Mouse (Mus musculus) thymus, postnatal 0 days (tissue): ENCODE measurements around the gene Map6. TPM values are rescaled to one million over a fixed set of nuclear protein-coding genes. Genes with fewer than 3 reads are reported as not detected.

Experiments
- DNase-seq: peaks from one replicate; pipeline ENCODE4 v3.0.0-alpha.2; 2015; ENCODE audit warnings: low spot score
- polyA plus RNA-seq: library from polyadenylated mRNA; unstranded; fragments of >200 nt; fragmentation: Nextera tagmentation; extraction: Ambion mirVana; gene quantifications from 2 replicates; pipeline ENCODE4 v1.2.1, GENCODE M21; 2015

Map6 gene
- polyA plus RNA-seq, 1 experiment from 2014 or later = 0.35 TPM

DNA sequence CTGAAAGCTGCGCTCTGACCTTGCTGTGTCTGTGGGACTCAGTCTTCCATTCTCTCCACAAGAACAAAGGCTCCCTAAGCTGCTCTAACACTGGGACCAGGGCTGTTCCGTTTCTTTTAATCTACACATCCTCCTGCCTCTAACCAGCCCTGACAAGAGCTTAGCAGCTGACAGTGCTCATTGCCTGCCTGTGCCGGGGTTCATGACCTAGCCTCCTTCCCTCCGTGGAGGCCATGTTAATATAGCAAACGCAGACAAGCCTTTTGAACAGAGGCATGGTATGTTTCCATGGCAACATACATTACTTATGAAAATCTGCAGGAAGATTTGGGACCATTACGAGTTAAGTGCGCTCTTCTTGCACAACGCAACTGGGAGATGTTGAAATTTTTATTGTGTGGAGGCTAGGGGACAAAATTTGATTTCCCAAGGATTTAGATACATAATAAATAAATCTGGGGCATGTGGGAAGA, 45.5 kb downstream of the Map6 start:
- DNase-seq = no peak

DNA sequence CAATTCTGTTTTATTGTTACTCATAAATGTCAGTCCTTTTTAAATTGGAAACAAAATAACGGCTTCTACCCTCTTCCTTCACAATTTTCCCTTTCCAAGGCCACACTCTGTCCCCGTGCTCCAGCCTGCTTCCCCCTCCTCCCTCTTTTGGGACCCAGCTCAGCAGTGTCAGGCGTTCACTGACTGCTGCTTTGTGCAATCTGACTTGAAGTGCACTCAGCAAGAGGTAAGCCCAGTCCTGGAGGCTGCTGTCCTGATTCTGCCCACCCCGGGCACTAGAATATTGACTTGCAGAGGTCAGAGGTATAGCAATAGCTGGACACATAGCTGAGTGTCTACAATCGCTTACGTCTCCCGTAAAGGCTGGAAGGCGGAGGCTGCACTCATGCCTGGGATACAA, 46.0 kb downstream of the Map6 start:
- no peak for DNase-seq

DNA sequence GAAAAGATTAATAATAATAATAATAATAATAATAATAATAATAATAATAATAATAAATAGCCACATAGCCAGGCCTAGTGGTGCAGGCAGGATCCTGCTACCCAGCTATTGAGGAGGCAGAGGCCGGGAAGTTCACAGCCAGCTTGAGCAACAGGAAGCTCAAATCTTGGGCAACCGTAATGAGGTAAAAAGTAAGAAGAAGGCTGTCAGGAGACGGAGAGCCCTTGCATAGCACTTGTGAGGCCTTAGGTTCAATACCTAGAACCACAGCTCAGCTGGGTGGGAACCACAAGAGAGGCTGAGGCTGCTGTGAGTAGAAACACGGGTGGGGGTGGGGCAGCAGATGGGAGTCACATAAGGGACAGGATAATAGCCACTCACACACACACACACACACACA, 47.3 kb downstream of the Map6 start:
- DNase-seq = peak; percentile 11

DNA sequence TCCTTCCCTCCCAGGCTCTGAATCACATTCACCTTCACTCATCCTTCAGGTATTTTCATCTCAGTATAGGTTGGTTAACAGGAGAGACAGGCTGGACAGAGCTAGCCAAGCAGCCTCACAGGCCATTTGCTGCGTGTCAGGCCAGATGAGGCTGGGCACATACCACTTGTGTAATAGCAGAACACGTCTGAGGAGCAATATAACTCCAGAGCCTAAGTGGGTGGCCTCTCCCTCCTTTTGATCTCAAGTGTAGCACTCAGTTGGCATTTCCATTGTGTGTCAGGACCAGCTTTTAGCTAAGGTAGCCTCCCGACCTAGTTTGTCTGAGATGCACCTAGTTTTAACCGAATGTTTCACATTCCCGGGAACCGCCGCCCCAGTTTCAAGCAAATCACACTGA, 49.0 kb downstream of the Map6 start:
- no peak for DNase-seq

DNA sequence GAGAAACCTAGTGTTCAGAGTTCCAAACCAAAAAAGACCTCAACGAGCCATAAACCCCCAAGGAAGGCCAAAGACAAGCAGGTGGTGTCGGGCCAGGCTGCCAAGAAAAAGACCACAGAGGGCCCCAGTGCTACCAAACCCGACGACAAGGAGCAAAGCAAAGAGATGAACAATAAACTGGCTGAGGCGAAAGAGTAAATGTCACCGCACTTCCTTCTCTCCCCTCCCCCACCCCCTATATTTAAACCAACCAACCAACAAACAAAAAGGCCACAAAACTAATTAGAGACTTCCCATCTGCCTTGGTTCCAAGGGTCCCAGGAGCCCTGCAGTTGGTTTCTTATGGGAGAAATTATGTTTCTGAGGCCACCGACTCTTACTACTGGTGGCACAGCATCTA, 50.2 kb downstream of the Map6 start:
- DNase-seq = no peak

DNA sequence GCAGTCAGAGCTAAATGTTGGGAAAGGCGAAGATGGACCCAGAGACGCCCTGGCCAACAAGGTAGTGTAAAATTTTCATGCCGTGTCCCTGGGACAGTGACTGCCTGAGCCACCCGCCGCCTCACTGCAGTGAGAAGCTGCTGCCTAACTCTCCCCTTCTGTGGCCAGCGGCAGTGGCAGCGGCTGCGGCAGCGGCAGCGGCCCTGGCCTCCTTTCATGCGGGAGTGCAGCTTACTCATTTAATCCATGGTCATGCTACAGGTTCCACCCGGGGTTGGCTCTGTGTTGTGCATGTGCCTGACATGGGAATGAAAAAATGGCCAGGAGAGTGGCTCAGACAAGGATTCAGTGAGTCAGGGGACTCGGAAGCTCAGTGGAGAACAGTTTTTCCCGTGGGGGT, 53.3 kb downstream of the Map6 start:
- DNase-seq = no peak

DNA sequence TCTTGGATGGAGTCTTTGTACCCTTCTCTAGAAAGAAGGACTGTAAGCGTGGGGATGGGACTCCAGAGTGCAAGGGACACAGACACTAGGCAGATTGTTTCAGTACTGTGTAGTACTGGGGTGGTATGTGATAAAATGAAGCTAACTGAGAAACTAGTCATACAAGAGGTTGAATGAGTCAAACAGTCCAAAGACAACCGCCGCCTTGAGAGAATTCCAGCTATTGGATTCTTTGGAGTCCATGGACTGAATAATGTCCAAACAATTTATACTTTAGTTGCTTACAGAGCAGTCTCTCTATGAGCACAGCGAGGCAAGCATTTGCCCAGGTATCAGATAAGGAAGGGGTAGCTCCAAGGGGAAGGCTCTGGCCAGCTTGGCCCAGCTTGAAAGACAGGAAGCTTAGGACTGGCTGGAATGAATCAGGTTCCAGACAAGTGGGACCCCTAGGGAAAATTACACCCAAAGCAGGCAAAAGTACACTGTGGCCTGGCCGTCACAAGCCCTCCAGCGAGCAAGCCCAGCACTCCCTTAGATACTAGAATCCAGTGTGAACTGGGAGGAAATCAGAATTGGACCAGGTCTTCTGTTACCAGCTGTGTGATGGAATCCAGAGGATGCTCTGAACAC, 55.6 kb downstream of the Map6 start:
- no peak for DNase-seq

DNA sequence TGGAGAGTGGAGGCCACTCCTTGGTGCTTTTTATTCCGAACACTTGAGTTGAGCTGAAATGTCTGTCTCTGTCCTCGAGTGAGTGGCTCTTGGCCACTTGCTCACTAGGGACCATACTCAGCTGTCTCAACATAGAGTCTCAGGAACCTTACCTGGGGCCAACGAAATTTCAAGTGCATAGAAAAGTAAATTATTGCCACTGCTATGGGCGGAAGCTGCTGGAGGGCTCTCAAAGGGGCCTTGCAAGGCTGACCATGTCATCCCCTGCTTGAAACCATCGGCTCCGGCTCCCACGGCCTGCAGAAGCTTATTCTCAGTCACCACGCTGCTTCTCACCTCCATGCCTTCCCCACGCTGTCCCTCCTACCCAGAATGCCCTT, 56.1 kb downstream of the Map6 start:
- no peak for DNase-seq

DNA sequence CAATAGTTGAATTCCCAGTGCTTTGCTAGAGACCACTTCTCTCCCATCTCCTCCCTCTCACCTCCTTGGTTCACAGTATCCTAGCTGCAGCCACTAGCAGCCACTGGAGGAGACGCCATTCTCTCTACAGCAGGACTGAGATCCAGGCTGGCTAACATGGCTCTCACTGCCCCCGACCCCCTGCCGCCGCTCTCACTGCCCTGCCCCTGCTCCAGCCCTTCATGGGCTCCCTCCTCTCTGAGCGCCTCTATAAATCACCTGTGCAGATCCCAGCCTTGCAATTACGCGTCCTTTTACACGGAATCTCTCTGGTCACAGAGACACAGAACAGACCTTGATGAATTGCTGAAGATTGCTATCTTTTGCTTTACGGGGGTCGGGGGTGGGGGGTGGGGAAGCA, 57.6 kb downstream of the Map6 start:
- DNase-seq = no peak

DNA sequence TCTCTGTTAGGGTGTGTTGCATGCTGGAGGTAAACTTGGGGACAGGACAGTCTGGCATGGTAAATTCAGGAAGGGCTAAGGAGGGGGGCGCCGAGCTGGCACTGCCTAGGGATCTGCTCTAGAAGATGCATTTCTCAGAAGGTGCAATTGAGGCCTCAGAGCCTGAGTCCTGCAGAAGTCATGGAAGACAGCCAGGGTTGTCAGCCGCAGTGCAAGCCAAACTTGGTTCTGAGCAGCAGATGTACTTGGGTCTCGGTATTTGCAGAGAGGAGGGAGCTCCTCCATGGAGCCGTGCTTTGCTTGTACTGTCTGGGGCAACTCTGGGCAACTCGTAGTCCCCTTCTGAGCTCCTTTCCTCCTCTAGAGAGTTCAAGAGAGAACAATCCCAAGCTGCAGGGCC, 58.9 kb downstream of the Map6 start:
- no peak for DNase-seq

DNA sequence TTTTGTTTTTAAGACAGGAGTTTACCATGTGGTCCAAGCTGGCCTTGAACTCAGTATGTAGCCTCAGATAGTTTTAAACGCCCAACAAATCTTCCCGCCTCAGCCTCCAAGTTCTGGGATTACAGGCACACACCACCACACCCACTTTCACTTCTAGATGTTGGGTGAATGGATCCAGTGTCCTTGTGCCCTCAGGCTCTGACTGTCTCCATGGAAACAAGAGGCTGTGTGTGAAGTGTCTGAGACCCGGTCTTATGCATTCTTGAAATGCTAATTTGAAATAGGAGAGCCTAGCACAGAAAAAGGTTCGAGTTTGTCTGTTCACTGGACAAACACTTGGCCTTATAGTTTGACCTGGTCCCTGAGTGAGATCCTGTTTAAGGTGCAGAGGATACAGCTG, 61.6 kb downstream of the Map6 start:
- DNase-seq = no peak

DNA sequence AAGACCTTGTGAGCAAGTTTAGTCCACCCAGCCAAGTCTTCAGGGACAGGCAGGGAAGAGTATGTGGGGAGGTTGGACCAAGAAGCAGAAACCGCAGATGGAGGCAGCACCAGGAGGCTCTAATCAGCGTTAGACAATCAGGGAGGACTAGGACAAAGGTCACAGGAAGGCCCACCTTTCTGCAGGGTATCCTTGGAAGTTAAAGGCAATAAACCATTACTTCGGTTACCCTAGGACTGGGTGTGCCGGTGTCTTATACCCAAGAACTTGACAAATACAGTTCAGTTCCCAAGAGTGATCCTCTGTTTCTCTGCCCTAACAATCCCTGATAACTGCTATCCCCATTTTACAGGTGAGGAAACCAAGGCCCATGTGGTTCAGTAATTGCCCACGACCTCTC, 62.8 kb downstream of the Map6 start:
- no peak for DNase-seq

DNA sequence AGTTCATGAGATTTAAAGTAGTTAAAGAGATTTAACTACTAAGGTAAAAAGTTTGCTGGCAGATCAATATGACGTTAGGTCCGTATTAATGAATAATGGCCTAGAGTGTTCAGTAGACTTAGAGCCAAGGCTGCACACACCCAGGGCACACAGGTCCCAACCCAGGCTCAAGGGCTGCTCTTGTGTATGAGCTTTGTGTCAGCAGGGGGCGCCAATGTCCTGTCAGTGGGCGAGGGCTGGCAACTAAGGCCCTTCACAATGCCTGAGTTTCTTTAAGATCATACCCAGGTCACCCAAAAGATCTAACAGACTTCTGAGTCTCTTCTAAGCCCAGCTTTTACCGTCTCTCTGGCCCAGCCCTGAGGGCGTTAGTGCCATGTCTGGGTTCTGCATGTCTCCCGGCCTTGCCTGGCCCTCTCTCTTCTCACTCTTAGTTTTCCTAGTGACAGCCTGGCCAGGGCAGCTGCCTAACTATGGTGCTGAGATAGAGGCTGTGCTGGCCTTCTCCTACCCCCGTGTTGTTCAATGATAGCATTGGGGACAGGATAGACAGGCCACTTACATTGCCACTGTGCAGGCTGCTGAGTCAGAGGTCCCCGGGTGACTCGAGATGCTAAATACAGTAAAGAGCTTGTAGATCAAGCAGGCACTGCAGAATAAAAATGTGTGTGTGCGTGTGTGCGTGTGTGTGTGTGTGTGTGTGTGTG, 65.7 kb downstream of the Map6 start:
- DNase-seq = peak; percentile 62

DNA sequence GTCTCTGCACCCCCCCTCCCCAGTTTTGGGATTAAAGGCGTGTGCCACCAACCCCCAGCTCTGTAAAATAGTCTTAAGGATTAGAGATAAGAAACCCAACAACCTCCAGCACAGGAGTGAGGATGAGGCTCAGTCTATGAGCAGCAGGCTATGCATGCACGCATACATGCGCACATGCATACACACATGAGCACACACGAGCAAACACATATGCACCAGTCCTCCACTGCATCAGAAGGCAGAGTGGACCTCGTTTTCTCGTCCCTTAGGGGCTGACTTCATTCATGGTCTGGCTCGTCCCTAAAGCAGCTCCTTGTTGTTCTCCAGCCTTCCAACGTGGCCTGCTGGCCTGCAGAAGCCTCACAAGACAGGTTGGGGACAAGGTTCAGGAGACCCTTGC, 73.5 kb downstream of the Map6 start:
- DNase-seq = no peak

DNA sequence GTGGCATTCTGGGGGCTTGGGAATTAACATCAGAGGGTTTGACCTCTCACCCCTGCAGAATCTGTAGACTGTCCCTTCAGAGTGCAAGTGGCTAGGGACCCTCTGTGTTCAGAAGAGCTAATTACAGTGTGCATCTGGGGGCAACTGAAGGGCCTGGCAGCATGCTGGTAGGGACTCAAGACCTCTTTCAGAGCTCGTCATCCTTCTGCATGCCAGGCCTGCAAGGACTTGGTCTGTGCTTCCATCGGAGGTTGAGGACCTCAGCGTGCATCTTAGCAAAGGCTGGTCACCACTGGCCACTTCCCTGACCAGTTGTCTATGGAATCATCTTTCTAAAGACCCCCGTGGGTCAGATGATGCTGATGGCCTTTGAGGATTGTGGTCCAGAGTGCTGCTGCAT, 76.3 kb downstream of the Map6 start:
- no peak for DNase-seq

DNA sequence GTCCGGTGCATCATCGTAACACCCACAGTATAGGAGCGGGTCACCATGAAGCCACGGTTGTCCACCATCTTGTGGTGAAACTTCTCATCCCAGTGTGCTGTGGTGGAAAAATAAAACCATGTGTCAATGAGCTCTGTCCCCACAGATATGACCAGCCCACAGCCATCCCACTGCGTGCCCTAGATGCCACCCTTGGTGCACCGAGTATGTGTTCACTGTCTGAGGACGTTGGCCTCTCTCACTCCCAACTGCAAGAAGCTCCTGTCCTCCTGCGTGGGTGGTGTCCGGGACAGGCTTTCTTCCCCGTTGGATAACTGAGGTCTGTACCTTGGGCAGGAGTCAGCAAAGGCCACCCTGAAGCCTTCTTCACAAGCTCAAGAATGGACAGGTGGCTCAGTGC, 80.0 kb downstream of the Map6 start:
- no peak for DNase-seq

DNA sequence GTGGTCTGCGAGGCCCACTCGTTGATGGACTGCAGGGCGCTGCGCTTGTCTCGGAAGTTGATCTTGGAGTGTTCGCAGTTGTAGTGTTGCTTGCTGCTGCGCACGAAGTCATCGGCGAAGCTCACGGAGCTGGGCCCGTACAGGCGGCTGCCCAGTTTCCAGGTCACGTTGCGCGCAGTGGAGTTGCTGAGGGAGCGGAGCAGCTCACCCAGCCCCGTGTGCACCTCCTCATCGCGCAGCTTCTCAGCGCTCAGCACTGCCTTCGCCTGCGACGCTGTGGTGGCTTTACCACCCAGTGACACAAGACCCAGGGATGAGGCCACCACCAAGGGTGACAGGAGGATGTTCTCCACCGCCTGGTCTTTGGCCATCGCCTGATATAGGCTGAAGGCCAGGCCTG, 81.6 kb downstream of the Map6 start:
- no peak for DNase-seq

DNA sequence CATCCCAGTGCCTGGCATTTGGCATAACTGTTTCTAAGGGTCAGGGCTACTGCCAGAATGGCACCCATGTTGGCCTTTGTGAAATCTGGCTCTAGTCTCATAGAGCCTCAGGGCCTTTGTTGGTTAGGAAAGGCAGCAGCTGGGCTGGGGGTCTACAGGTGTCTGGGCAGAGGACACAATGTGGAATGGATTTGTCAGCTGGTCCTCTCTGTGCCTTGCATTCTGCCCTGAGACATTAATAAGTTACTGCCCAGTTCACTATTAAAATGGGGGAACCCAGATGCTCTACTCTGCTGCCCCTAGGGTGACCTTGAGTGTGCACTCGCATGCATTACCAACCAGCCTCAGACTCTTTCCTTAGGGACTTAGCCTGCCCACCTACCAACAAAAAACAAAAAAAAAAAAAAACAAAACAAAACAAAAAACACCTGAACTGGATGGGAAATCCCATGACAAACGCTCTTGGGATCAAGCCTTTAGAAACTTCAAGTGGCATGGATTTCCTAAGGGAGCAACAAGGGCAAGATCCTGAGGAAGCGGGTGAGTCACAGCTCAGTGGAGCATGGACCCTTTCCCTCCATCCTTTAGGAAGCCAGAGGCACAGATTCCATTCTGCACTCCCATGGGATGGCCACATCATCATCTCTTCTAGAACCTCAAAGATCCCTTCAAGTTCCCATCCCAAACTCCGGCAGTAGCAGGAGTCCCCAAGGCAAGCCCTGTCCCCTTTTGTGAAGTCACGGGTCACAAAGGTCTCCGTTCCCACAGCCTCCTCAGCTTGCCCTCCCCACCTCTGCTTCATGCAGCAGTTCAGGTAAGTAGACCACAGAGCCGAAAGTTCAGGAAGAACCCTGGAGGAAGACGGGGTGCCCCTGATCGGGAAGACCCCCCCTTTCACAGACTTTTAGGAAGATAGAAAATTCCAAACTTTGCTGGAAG, 82.8 kb downstream of the Map6 start:
- no peak for DNase-seq

DNA sequence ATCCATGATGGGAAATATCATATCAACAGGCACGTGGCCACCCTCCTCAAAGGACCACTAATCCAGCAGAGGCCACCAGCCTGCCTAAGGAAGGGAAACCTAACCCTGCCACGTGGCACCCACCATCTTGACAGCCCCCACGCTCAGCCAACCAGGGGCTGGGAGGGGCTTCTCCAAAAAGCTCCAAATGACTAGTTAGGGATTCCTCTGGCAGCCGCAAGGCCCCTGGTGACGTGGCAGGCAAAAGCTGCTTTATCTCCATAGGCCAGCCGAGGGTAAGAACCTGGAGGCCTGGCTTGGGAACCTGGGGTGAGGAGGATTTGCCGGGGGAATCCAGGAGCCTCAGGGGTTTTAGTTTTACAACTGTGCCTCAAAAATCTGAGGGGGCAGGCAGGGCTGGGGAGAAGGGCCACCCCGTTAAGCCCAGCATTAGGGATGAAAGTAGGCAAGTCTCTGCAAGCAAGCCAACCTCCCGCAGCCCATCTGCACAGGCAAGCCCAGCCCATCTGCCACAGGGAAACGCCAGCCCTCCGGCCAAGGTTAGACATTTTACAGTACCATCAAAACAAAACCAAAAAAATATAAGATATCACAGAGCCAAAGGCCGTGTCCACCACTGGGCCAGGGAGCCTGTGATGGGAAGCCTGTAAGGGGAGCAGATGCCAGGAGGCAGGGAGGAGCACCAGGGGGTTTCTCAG, 84.0 kb downstream of the Map6 start:
- no peak for DNase-seq

DNA sequence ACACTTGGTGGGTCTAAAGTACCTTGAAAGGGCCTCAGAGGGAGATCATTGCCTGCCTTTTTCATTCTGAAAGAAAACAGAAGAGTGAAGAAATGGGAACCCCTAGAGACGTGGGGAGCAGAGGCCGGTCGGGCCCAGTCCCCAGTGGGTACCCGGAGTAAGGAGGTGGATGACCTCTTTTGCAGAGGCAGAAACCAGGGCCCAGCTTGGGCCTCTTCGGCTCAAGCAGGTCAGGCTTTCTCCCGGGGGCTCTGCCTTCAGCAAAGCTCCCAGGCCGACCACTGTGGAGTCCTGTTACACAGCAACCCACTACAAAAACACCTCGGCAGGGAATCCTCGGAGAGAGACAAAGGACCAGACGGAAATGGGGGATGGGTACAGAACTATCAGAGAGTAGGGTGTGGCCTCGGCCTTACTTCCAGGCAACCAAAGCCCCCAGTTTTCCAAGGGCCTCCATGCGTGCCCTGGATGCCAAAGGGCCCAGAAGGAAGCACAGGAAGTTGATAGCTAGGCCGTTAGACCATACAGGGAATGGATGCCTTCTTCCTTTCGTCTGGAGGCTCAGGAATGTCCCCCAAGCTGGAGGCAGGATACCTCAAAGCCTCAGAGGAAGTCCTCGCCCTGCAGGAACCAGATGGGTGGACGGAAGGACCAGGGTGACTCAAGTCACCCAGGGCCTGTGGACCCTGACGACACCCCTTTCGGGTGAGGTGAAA, 84.7 kb downstream of the Map6 start:
- DNase-seq = no peak
